Mouse (Mus musculus): ENCODE results near the gene 4930579F01Rik.
A peak's percentile ranks its signal among the peaks of the same experiment; 100 is the strongest.
"Not testable (repeated sequence)": the region's sequence is repeated elsewhere in the genome, so short reads cannot be mapped to it uniquely, and the experiment has no call there.

Gene 4930579F01Rik

DNA sequence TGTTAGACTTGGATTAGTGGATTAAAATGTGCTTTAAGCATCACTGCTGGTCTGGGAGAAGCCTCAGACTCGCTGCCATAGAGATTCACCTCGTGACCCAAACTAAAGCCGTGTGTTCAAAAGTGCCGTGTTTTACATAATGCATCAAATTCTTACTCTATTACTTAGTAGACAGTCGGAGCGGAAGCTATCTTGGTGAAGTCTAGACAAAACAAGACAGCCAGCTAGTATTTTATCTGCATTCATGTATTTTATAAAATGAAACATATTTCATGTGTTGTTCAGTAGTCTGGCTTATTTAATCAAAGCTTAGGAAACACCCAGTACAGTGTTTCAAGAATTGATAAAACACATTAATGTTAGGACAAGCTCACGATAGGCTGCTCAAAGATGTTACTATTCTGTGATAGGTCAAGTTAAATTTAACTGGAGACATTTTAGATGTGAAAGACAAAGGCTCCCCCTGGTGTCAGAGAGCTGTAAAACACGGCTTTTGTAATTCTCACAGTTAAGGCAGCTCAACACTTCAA lies 48.9 kb downstream of the 4930579F01Rik start, which contains the start of gene Mttp:
Mttp (minus strand) TSS at position 327 of the 530 bp plus-strand sequence.
- peak; percentile 58 to 76 for DNase-seq (ENCODE audit: low spot score in 2 of 2)

DNA sequence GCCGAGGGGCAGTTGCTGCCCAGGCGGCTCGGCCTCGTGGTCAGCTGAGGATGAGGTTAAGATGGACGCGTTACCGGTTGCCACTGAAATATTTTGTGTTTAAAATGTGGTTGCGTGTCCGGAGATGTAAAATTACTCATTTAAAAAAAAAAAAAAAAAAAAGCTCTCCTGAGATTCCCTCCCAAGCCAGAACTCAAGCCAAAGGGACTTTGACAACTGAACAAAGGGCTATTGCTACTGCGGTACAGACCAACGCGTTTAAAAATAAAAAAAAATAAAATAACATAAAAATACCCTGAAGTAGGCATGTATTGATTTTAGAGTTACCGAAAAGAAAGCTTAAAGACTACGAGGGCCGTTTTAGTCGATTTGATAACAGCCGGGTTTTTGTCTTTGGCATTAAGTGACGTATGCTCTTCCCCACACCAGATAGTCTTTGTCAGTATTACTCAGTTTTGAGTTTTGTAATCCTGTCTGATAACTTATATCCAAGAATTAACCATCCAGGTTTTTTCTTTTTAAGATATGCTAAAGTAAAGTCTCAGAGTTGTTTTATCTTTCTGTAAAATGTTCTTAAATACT lies 49.5 kb downstream of the 4930579F01Rik start:
- DNase-seq (ENCODE audit: low spot score in 2 of 2) = no peak

DNA sequence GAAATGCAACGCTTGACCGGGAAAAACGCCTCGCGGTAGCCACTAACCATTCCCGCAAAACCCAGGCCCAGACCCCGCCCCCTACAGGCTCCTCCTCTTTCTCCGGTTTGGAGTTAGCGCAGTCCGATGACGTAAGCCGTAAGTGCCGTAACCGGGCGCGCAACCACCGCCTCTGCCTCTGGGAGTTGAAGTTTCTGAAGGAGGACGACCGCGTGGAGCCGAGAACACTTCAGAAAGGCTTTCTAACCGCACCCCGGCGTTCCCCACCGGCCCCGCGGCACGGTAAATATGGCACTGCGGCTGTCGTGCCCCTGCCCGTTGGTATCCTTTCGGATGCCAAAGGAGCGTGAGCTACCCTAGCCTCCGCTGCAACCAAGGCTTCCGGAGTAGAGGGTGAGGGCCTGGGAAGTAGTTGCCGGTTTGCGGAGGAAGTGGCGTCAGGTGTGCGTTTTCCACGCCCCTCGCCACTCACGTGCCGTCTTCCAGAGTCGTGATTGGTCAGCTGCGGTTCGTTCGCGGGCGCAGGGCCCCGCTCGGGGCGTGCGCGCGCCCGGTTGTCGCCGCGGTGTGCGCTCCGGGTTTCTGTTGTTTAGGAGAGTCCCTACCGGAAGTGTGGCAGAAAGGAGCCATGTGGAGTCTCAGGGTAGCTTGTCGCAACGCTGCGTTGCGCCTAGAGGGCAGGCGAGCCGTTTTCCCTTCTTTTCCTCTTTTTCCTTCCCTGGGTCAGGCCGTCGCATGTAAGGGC lies 50.1 kb downstream of the 4930579F01Rik start, which contains the start of gene Trmt10a:
Trmt10a (plus strand) TSS at position 134 of the 745 bp plus-strand sequence.
- DNase-seq (ENCODE audit: low spot score in 2 of 2) = peak; percentile 93 to 98

DNA sequence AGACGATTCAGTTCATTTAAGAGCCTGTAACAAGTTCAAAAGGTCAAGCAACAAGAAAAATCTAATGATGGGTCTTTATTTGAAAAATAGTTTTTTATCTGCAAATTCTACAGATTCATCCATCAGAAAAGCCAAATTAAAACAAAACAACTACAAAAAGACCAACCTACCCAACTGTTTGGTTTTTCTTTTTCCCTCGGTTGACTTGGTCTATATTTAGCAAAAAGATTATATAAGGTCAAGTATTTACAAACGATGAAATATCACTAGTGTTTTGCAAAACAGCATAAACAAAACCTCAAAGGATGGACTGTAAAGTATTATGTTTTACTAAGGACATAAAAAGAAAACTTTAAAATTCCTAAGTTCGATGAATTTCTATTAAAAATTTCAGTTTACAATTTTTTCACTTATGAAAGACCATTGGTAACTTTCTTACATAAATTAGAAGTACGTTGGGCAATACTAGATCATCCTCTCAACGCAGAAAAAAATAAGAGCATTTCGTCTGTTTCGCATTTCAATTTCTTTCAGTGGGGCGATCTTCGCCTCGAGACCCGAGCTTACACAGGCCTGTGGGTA lies 50.8 kb downstream of the 4930579F01Rik start:
- DNase-seq (ENCODE audit: low spot score in 2 of 2) = no peak

DNA sequence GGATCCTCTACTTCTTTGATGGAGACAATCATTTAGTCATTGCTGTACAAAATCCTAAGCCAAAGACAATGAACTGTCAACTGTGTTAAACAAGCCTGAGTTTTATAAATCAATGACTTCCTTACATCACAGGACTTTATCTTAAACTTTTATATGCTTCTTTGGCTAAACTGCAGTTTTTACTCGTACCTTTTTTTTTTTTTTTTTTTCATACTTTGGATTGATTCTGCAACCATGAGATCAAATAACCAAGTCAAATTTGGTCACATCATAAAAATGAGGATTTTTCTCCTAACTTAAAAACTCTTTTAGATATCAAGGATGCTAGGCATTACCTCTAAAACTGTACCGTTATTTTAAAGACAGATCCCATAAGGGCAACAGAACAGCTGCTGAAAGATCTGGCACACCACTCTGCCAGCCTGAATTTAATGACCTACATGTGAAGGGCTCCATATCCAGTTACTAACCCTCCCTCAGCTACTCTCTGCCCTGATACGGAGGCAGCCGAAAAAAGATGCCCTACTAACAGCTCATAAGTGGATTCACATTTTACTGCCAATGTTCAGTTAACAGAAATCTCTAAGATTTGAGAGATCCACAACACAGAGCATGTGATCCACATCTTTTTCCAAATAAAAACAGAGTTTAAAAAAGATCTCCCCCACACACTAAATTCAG lies 51.4 kb downstream of the 4930579F01Rik start:
- DNase-seq (ENCODE audit: low spot score in 2 of 2) = no peak

DNA sequence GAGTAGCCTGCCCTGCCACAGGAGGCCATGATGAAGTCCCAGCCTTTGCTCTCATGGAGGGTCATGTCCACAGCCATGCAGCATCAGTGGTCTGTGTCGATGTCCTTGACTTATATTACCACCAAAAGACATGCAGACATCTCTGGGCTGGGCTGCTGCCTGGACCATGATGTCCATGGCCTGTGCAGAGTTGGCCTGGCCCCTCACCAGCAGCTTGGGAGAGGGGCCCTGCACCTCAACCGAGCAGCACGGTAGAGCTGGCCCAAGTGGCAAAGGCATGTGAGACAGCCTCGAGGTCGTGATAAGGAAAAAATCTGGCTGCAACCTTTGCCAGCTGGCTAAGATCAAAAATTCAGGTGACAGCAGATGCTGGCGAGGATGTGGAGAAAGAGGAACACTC lies 54.0 kb downstream of the 4930579F01Rik start:
- no peak for DNase-seq (ENCODE audit: low spot score in 2 of 2)

DNA sequence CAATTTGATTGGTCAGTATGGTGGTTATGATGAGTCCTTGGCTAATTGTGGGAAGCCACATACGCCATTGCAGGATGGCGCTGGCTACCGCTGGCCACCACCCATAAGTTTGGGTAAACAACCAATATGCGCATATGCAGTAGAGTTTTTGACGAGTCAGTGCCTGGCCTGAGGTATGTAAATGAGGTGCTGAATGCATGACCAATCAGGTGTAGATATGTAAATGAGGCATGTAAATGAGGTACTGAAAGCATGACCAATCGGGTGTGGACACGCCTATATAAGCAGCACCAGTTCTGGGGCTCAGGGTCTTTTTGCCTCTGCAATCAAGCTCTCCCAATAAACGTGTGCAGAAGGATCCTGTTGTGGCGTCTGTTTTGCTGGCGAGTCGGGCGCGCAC lies 55.5 kb downstream of the 4930579F01Rik start:
- not testable (repeated sequence) for DNase-seq (ENCODE audit: low spot score in 2 of 2)

DNA sequence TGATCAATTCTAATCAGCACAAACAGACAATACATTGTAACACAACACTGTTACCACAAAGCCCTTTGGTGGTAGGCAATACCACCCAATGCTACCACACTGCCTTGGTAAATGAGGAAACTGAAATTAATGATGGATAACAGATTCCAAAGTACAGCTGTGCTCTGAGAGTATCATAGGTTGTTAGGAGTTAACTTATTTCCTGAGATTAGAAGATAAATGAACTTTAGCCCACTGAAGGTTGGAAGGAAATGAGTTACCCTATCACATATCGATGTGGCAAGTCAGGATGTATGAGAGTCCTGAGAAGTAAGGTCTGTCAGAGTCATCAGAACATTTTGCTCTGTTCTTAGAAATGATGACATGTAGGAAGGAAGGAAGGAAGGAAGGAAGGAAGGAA lies 59.1 kb downstream of the 4930579F01Rik start:
- DNase-seq (ENCODE audit: low spot score in 2 of 2) = no peak

DNA sequence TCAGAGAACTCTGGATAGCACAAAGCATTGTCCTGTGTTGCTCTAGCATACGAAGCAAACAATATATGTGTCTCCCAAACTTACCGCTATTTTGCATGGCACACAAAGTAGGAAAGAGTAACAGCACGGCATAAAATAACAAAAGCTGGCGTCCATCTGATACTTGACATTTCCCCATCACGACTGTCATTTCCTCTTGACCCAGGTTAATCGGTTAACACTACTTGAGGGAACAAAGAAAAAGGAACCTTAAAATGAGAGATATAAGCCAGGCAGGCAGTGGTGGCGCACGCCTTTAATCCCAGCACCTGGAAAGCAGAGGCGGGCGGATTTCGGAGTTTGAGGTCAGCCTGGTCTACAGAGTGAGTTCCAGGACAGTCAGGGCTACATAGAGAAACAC lies 59.7 kb downstream of the 4930579F01Rik start:
- DNase-seq (ENCODE audit: low spot score in 2 of 2) = no peak

DNA sequence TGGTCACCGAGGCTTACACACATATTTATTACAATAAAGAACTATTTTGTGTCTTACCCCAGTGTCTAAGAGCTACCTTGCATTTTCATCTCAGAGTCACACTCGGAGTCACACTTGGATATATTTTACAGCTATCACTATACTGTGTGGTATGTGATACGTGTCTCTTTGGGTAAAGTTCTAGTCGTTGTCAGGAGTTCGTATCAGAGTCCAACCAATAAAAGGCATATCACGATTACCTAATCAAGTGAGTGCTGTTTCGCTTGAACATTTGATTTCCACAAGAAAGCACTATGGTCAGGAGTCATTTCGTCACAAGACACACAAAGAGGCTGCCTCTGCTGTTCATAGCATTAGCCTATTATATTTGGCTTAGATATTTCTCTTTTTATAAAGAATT lies 60.2 kb downstream of the 4930579F01Rik start:
- DNase-seq (ENCODE audit: low spot score in 2 of 2) = no peak

DNA sequence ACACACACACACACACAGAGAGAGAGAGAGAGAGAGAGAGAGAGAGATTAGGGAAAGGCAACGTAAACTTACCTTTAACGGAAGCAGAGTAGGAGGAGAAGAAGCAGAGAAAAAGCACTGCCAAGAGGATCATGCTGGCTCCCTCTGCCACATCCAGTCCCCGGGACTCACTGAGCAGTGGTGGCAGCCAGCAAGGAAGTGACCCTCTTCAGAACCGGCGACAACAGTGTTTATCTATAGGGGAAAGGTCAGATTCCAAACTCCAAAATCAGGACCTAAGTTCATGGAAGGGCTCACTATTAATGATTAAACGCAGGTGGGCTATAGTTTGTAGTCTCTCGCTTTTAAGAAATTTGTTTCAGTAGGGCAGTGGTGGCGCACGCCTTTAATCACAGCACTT lies 62.5 kb downstream of the 4930579F01Rik start:
- DNase-seq (ENCODE audit: low spot score in 2 of 2) = no peak

DNA sequence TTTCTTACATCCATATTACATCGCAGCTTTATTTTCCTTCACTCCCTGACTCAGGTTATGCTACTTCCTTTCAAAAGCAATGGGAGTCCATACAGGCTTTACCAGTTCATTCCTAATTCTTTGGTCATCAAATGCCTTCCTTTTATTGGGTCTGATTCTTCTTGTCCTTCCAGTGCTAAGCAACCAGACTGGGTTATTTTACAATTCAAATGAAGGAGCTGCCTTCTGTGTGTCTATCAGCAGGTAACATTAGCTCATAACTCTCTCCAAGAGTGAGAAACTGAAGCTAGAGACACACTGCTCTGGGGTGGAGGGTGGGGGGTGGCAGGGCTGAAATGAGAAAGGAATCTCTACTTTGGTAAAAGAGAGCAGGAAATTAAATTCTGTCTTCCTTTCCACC lies 62.9 kb downstream of the 4930579F01Rik start:
- no peak for DNase-seq (ENCODE audit: low spot score in 2 of 2)

DNA sequence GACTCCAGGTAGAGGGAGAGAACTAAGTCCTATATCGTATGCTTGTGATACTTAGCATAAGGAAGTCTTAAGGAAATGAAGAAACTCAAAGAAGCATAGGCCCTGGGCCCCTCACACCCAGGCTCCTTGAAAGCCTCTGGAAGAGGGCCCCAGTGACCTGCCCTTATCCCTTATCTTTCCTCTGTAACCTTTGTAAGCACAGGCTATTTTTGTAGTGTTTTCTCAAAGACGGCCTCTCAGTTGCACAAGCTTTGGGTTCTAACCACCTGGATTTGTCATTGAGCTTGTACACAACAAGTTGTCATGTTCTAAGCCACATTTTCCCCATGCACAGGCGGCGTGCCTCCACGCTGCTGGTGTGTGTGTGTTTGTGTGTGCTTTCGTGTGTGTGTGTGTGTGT lies 64.5 kb downstream of the 4930579F01Rik start:
- no peak for DNase-seq (ENCODE audit: low spot score in 2 of 2)

DNA sequence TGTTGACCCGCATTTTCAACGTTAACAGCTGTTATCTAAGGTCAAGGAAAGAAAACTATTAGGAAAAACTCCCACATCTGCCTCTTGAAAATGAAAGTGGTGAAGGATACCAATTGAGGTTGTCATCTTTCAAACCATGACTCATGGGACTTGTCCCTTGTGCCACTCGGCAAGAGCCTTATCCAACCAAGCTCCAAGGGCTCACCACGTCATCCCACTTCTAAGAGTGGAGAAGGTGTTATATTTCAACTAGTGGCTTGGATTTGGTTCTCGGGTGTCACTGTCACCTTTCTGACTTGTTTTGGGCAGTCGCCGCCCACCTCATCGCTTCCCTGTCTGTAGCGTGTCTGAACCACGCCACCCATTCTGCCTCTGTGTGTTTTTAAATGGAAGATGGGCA lies 69.8 kb downstream of the 4930579F01Rik start:
- DNase-seq (ENCODE audit: low spot score in 2 of 2) = no peak

DNA sequence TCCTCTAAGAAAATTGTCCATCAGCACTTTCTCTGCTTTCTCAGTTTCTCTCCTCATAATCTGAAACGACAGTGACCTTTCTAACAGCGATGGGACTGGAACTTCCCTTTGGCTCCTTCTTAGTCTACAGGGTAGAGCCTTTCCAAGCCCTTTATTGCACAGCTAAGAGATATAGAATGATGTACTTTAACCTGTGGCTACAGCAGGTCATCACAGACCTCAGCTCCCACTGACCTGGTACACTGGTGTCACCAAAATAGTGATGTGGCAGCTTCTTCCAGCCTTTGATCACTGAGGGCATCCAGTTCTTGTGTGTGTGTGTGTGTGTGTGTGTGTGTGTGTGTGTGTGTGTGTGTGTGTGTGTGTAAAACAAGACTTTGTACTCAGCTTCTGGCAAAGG lies 72.2 kb downstream of the 4930579F01Rik start:
- no peak for DNase-seq (ENCODE audit: low spot score in 2 of 2)

DNA sequence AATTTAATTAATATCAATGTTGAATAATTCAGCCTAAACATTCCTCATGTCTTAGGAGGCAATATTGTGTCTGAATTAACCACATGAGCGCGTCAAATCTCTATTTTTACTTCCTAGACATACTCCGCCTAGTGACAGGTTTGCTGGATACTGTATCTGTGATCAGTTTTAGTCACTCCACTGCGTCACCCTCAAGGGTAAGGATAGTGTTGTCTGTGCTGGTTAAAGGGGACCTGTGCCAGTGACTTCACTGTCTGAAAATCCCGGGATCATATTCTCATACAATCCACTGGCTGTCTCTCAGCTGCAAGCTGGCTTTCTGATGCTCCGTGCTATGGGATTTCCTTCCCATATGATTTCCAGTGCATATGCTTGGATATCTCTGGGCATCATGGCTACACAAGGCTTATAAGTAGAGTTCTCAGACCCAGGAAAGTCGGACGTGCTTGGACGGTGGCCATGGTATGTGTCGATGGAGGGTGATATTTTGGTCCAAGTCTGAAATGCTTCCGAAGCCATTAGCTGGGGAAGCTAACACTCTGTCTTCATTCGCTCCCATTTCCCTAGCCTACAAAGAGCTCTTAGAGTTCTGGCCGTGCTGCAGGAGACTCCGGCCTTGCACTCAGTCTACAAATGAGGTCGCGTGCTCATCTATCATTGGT lies 74.0 kb downstream of the 4930579F01Rik start:
- DNase-seq (ENCODE audit: low spot score in 2 of 2) = no peak

DNA sequence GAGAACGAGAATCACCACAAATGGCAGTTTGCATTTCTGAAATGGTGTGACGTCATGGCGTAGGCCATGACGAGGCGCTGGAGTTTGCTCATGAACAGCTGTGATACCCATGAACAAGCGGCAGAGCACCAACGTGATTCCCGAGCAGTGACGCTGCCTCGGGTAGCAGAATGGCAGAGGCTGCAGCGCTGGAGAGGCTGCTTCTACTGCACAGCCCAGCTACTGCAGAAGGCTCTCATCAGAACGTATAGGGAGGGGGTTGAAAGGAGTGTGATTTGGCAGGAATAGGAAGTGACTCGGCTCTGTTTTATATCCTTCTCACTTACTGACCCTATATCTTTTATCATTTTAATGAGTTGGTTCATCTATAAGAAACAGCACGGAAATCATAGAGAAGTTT lies 74.8 kb downstream of the 4930579F01Rik start:
- DNase-seq (ENCODE audit: low spot score in 2 of 2) = no peak

DNA sequence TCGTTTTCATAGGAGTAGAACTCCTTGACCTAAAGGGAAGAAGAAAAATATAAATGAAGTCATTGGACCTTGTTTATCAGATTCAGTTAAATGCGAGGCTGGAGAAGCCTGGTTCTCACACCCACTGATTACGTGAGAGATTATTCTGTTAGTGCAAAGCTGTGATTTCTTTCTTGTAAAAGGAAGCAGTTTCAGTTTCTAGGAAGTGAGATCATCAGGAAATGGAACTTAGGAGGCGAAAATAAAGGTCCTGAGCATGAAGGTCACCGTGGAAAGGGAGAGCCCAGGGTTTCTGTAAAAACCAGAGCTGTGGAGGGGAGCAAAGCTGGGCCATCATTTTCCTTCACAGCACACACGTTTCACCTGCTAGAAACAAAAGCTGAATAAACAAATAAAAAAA lies 75.2 kb downstream of the 4930579F01Rik start:
- no peak for DNase-seq (ENCODE audit: low spot score in 2 of 2)

DNA sequence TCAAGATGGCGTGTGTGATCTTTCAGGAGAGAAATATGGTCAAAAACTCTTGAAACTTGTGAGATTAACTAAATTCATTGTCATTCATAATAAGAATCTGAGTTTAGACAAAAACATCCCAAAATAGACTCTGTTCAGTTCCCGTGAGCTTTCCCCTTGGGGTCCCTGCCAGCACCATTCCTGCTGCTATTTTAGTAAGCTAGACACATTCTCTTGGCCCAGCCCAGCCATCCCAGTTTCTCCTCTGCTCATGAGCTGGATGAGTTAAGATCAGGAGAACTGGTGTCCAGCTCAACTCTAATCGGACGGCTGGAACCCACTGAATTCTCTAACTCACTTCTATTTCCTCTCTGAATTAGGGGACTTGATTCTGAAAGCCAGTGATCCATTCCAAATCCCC lies 76.8 kb downstream of the 4930579F01Rik start:
- DNase-seq (ENCODE audit: low spot score in 2 of 2) = no peak

DNA sequence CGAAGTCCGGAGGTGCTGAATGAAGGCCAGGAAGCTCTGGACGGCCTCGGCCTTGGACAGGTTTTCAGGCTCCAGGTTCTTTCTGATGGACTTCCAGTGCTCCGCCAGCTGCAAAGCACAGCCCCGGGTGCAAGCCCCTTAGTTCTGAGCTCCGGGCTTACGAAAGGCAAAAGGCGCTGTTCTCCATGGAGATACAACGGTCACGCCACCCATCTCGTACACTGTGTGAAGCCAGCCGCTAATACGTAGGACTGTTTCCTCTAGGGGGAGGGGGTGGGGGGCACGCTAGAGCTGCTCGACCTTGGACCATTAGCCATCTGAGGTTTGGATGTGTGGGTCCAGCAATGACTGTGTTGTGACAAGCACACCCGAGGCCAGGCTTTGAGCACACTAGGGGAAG lies 79.5 kb downstream of the 4930579F01Rik start:
- DNase-seq (ENCODE audit: low spot score in 2 of 2) = no peak

Data from cerebellum, postnatal 4 days (tissue).